Mouse (Mus musculus) induced T-regulatory cell, adult 2 months (primary cell): Measurements from ENCODE around the gene Spic.
"Not testable (repeated sequence)": the region's sequence is repeated elsewhere in the genome, so short reads cannot be mapped to it uniquely, and the experiment has no call there.

ENCODE experiments used
- DNase-seq: peaks from one replicate; pipeline ENCODE4 v3.0.0-alpha.2; 2012; ENCODE audit warnings: low read depth

The Spic gene

GRCm38 (mm10) chr10:88684925-88685324, at the start of gene Spic:
Gene Spic, minus strand, starts transcription at chr10:88685015.
- DNase-seq = no peak

DNA sequence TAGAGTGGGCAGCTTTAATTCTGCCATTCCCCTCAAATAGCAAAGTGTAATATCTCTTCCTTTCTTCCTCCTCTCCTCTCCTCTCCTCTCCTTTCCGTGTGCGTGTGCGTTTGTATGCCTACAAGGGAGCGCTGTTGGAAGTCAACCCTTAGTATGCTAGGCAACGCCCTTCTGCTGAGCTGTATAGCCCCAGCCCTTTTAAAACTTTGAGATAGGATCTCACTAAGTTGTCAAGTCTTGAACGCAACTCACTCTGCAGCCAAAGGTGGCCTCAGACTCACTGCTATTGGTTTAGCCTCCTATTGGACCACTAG, 47.5 kb upstream of the Spic start:
- peak; percentile 53 for DNase-seq

GRCm38 (mm10) chr10:88731496-88732308, 46.9 kb upstream of the Spic start:
- peak; percentile 37 for DNase-seq

- peak; percentile 90 for DNase-seq
Observed at GRCm38 (mm10) chr10:88730571-88731495, 46.0 kb upstream of the Spic start, which contains the start of gene Arl1. Gene Arl1, plus strand, starts transcription at chr10:88730858.

DNA sequence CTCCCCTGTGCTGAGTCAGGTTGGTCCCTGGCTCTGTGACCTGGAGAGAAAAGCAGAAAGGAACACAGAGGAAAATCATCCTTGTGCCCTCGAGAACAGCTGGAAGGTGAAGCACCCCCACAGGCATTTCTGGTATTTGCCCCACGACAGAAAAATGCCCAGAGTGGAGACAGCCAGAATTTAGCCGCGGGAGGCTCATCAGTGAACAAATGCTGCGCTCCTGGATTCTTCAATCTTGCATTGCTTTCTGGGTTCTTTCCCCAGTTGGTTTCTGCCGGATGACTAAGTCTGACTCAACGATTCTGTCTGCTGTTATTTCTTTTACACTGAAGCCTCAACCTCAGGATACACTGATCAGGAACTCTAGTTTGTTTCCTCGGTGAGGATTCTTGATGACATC, 43.4 kb upstream of the Spic start:
- DNase-seq = no peak

DNA sequence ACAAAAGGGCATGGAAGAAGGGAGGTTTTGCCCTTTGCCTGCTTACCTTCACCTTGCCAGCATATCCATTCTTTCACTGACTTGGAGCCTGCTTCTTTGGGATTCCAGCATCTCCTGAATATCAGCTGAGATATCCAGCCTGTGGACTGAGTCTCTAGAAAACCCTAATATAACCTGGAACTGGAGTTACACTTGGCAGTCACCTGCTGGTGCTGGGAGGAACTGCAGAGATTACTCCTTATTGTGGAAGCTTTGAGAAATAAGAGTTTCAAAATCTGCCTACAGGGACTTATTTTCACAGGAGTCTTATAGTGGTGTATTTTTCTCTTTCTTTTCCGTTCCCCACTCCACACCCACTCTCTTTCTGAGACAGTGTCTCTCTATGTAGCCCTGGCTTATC, 42.3 kb upstream of the Spic start:
- DNase-seq = peak; percentile 68

GRCm38 (mm10) chr10:88725343-88725742, 40.5 kb upstream of the Spic start:
- peak; percentile 44 for DNase-seq

DNA sequence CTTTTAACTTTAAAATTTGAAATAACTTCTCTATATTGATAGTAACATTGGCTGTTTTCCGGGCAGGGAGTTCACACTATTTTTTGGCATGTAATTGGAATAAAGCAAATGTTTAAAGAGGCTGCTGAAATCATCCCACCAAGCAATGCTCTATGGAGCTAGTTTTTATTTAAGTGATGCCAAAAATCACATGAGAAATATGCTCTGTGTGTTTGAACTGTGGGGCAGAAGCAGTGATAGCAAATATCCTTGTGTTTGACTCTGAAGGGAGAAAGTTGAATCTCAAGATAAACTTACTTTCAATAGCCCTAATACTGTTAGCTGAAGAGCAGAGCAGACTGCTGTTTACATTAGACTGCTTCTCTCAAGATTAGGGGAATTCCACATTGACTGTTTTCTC, 34.8 kb upstream of the Spic start:
- DNase-seq = no peak

DNA sequence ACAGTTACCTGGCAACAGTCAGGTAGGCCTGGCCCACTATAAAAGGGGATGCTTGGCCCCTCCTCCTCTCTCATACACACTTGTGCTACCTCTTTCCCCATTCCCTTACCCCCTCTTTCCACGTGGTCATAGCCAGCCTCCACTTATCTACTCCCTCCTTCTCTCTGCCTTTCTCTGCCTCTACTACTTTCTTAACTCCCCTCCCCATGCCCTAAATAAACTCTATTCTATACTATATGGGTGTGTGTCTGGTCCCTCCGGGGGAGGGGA, 32.9 kb upstream of the Spic start:
- DNase-seq = no peak

DNA sequence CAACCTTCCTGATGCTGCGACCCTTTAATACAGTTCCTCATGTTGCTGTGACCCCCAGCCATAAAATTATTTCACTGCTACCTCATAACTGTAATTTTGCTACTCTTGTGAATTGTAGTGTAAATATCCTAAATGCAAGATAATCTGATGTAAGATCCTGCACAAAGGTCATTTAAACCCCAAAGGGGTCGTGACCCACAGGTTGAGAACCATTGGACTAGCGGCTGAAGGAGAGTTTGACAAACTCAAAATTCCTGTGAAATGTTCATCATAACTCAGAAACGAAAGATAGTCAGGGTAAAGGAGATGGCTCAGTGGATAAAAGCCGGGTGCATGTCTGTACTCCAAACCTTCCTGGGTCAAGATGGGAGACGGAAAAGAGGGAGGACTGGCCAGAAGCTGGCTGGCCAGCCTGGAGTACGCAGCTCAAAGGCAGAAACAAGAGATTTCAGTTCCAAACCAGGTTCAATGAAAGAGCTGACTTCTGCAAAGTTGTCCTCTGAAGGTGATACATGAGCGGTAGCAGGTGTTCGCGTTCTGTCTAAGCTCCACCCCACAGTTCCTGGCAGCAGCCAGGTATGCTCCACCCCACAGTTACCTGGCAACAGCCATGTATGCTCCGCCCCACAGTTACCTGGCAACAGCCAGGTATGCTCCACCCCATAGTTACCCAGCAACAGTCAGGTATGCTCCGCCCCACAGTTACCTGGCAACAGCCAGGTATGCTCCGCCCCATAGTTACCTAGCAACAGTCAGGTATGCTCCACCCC, 32.4 kb upstream of the Spic start:
- DNase-seq = no peak

- DNase-seq = no peak
Observed at GRCm38 (mm10) chr10:88715621-88716020, 30.8 kb upstream of the Spic start.

- no peak for DNase-seq
Observed at GRCm38 (mm10) chr10:88714744-88715143, 29.9 kb upstream of the Spic start.

DNA sequence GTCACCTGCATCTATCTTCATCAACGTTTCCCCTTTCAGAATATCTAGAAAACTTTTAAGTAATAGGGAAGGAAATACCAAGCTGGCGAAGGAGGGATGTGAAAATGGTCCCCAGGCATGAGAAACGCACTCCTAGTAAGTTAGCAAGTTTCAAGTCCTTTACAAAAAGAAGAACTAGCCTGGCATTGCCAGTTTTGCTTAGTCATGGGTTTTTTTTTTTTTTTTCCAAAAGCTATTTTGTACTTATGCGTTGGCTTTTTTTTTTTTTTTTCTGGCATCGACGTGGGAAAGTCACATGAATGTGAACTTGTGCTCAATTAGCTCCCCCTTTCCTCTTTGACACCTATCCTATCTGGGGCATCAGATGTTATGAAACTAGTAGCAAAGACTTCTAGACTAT, 27.5 kb upstream of the Spic start:
- DNase-seq = no peak

DNA sequence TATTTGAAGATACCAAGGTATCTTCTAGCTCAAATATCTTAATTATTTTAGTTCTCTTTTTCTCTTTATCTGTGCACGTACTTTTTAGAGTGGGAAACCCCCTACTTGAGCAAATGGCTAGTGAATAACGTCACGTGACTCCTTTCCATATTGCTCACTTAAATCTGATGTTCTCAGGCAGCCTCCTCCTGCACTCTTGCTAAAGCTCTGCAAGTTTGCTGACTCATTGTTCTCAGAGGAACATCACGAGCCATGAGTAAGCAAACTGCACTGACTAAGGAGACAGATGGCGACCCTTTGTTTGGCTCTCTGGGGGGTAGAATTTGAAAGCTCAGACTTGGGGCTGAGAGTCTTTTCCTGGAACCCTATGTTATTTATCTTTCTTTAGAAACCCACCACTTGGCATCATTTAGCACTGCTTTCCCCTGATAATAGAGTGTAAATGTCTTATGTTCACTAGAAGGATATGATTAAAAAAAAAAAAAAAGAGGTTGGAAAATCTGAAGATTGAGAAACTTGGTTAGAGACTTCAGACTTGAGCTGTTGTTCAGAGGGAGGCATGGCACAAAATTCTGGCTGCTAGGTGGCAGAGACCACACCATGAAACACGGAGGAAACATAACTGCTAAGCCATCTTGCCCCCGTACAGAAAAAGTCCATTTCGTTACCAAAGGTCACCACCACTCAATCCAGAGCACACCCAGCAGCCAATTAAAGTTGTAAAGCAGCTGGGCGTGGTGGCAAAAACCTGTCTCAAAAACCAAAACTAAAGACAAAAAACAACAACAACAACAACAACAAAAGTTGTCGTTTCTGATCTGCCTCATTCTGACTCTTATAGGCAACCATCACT, 24.1 kb upstream of the Spic start:
- DNase-seq = peak; percentile 51

DNA sequence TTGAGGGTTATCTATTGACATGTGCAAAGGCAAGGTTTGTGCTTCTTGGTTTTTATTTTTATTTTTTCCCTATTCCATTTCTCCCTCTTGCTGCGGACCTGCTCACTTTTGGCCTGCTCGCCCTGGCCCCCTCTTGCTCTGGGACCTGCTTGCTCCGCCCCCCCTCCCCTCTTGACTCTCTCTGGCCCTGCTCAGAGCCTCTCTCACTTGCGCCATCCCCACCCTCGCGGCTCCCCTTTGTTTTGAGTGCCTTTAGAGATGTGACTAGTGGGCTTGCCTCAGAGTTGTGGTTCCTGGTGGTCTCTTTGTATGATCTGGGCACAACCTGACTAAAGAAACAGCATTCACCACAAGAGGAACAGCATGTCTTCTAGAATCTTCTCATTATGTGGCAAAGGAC, 16.1 kb upstream of the Spic start:
- no peak for DNase-seq

DNA sequence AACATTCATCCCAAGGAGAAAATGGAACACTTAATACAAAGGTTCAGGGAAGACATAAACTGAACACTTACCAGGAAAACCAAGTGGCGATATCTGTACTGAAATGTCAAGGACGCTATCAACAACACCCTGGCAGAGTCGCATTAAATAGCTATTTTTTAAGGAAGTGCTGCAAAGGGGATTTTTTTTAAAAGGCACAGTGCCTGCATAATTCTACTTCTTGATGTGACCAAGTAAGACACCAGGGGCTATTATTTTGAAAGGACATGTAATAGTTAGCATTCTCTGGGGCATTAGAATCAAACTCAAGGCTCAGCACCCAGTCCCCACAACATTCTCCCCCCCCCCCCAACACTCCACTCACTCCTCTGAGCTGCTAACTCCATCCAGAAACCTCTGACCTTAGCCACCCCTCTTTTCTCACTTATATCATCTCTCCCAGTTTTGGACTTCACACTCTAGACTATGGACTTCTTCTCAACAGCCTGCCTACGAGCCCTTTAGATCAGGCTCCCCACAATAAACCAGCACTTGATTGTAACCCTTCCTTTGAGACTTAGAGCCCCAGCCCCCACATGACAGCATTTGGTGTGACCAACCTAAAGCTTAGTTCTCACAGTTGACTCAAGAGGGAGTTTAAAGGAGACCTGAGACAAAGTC, 1.8 kb downstream of the Spic start:
- no peak for DNase-seq

- DNase-seq = no peak
Observed at GRCm38 (mm10) chr10:88672825-88673224, 12.0 kb downstream of the Spic start.

DNA sequence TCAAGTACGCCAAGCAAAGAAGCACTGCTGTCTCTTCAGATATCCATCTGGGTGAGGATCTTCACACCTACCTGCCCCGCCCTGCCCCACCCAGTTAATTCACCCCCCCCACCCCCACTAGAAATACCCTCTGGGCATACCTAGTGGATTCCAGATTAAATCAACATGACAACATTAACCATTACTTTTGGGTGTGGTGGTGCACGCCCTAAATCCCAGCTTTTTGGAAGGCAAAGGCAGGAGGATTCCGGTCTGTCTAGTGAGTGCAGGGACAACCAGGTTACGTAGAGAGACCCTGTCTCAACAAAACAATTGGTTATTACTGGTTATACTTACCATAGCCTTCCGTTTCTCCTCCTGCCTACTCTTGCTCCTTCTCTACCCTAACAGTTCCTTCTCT, 12.7 kb downstream of the Spic start:
- DNase-seq = no peak

DNA sequence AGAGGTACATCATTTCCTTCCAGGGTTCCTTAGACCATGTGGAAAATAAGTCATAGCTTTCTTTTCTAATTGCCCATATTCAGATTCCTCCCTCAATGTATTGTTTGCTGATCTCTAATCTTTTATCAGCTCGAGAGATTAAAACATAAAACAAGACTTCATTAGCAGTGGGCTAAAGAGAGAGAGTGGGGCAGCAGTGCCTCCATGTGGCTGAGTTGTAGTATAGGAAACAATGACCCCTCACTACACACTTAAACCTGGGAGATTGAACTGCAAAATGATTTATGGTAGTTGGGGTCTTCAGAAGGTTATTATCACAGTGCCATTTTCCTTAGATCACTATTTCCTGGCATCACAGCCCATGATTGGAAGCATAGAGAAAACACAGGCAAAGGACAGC, 15.1 kb downstream of the Spic start:
- DNase-seq = peak; percentile 36

GRCm38 (mm10) chr10:88663856-88664255, 21.0 kb downstream of the Spic start:
- DNase-seq = not testable (repeated sequence)

- no peak for DNase-seq
Observed at GRCm38 (mm10) chr10:88658918-88659317, 25.9 kb downstream of the Spic start.
